Mouse (Mus musculus) gastrocnemius, adult 2 months (tissue): ENCODE measurements around the gene Ube2q1. TPM values are rescaled to one million over a fixed set of nuclear protein-coding genes. Genes with fewer than 3 reads are reported as not detected.

Source experiments
- DNase-seq: peaks from one replicate; pipeline ENCODE4 v3.0.0; 2022
- H3K27ac ChIP-seq: fragments of 200-600 bp; 2 replicates; pipeline ENCODE4 v1.8.1; 2022; ENCODE audit warnings: mild to moderate bottlenecking
- H3K4me3 ChIP-seq: fragments of 200-600 bp; 2 replicates; pipeline ENCODE4 v1.8.1; 2022; ENCODE audit warnings: mild to moderate bottlenecking, moderate library complexity
- CTCF ChIP-seq: fragments of 200-600 bp; IDR thresholded peaks from 2 replicates; pipeline ENCODE4 v1.8.1; 2022; ENCODE audit warnings: antibody characterized with exemption, mild to moderate bottlenecking, moderate library complexity
- intact Hi-C: fragments of 180-260 bp; cut with DNase I; formaldehyde crosslinking; loops from one replicate; pipeline ENCODE4 v1.15.1; 2025
- total RNA-seq, 2 experiments: library from RNA; stranded (reverse); gene quantifications; 2 replicates each; pipeline ENCODE4 v1.2.3; 2021

The Ube2q1 gene
- total RNA-seq, 2 experiments from 2014 or later: 14.2 to 15.9 TPM

DNA sequence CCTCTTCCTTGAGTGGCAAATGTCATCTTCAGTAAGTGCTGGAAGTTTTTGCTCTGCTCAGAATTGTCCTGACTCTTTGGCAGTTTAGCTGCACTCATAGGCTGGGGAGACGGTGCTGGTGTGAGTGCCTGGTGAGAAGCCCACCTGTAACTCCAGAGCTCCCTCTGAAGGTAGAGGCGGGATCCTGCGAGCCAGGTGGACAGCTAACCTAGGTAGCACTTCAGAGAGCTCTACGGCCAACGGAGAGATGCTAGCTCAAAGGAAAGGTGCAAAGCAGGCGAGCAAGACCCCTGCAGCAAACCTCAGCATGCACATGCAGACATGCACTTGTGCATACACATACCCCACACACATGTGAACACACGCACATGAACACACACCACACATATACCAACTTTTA is 40.6 kb downstream of the Ube2q1 start:
- DNase-seq: no peak
- H3K4me3 ChIP-seq: no peak overlapping the region
- intact Hi-C loops: no loop called here
- H3K27ac ChIP-seq: no peak overlapping the region
- no peak for TF ChIP-seq CTCF

DNA sequence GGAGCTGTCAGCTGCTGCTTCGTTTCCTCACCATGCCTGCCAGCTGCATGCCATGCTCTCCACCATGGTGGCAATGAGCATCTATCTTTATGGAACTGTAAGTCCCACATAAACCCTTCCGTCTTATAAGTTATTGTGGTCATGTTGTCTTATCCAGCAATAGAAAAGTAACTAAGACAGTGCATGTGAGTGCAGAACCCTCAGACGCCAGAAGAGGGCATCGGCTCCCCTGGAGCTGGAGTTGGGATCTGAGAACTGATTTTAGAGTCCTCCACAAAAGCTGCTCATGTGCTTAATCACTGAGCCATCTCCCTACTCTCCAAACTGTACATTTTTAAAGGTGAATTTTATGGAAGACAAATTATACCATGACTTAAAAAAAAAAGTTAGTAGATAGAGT is 43.6 kb downstream of the Ube2q1 start:
- intact Hi-C loops: loop anchor here (2.0 kb wide), 1 partner anchor 42 kb away; no protein-coding TSS in a partner anchor
- H3K27ac ChIP-seq: no peak overlapping the region
- no peak overlapping the region for H3K4me3 ChIP-seq
- peak; percentile 62 for DNase-seq
- TF ChIP-seq CTCF: peak; percentile 66

DNA sequence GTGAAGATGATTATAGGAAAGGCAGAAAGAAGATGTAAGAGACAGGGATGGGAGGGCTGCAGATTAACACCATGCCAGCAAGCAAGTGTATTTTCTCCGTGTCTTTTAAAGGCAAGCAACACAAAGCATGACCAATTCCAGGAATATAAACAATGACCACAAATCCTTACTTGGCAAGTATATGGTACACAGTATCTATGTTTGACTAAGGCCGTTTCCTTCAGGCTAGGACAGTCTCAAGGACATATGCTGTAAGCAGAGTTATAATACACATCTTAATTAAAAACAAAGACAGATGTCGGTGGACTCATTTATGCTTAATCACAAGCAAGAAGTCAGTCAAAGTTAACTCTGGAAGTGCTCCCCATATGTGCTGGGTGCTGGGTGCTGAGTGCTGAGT is 45.2 kb downstream of the Ube2q1 start:
- no peak for TF ChIP-seq CTCF
- Histone ChIP-seq H3K4me3 (no peak overlapping the region), H3K27ac (no peak overlapping the region)
- intact Hi-C loops: no loop called here
- no peak for DNase-seq

DNA sequence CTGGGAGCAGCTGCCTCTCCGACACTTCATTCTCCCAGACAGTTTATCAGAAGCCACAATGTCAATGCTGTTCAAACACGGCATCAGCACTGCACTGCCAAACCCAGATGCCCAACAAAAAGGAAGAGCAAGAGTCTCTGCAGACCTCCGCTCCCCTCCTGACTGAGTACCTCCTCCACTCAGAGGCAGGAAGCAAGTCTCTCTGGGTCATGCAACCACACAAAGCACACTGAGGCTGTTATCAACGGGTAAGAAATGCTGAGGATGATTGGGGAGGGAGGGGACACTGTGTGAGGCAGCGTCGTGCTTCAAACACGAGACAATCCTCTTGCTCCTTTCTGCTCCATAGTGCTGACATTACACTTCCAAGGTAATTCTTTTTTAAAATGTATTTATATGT is 46.5 kb downstream of the Ube2q1 start:
- Histone ChIP-seq H3K27ac (no peak overlapping the region), H3K4me3 (no peak overlapping the region)
- no peak for TF ChIP-seq CTCF
- DNase-seq: no peak
- intact Hi-C loops: no loop called here

DNA sequence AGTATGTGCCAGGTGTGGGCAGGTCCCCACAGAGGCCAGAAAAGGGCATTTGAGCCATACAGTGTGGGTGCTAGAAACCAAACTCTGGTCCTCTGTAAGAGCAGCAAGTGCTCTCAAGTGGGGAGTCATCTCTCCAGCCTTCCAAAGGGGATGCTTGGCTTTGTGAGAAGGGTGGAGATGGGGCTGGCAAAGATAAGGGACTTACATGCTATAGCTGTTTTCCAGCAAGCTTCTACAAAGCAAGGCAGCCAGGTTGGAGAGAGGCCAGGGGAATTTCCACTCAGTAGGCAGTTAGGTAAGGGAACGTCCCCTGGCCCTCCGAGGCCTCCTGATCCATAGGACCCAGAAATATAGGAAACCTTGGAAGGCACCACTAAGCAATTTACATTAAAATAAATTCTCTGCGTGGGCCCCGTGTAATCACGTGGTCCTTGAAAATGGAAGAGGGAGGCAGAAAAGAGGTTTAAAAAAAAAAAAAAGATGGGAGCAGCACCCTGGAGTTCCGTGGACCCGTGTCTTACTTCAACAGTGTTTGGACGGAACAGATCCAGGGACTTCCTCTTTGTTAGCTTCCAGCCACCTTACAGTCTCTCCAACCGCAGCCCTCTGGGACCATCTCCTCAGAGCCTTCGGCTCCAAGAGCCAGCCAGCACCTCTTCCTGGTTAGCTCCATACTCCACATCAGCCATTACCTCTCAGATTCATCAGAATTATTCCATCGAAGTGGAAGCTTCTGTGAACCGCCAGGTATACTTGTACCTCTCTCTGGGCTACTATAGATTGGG is 47.1 kb downstream of the Ube2q1 start:
- Histone ChIP-seq H3K4me3 (no peak overlapping the region), H3K27ac (no peak overlapping the region)
- no peak for DNase-seq
- intact Hi-C loops: no loop called here
- TF ChIP-seq CTCF: no peak

DNA sequence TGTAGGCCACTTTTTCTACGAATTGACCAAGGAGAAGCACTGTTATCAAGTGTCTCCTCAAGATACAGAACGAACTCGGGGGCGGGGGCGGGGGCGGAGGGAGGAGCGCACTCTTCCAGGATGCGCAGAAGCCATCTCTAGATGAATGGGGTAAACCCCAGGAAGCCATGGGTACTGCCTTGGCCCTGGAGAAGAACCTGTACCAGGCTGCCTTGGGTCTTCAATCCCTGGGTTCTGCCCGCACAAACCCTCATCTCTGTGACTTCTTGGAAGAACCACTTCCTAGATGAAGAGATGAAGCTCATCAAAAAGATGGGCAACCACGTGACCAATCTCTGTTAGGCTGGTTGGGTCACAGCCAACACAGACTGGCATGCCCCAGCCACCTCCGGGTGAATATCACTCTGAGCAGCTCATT is 47.7 kb downstream of the Ube2q1 start:
- DNase-seq: no peak
- H3K4me3 ChIP-seq: no peak overlapping the region
- TF ChIP-seq CTCF: no peak
- H3K27ac ChIP-seq: no peak overlapping the region
- intact Hi-C loops: no loop called here

- Histone ChIP-seq H3K27ac (no peak overlapping the region), H3K4me3 (no peak overlapping the region)
- intact Hi-C loops: no loop called here
- no peak for TF ChIP-seq CTCF
- DNase-seq: no peak
Observed at GRCm38 (mm10) chr3:89821548-89822480, 48.4 kb downstream of the Ube2q1 start.

DNA sequence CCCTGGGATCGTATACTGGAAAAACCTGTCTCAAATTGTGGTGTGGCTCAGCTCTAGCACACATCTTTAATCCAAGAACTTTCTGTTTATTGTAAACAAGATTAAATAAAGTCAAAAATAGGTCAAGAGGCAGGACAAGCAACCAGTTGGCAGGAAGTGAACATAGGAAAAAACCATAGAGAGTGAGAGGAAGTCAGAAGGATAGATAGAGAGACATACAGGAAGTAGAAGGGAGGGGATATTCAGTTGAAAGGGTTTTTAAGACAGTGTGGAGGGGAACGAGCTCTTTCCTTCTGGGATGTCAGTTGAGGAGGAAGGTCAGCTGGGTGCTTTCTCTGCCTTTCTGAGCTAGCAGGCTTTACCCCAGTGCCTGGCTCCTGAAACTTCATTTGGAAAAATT is 50.2 kb downstream of the Ube2q1 start:
- intact Hi-C loops: no loop called here

GRCm38 (mm10) chr3:89826295-89826694 is 52.9 kb downstream of the Ube2q1 start:
- TF ChIP-seq CTCF: no peak
- no peak overlapping the region for H3K27ac ChIP-seq
- intact Hi-C loops: no loop called here
- no peak for DNase-seq
- no peak overlapping the region for H3K4me3 ChIP-seq

More for the DNA sequence above, 50.2 kb downstream of the Ube2q1 start:
- no peak for DNase-seq
- Histone ChIP-seq H3K4me3 (no peak overlapping the region), H3K27ac (no peak overlapping the region)
- TF ChIP-seq CTCF: no peak

DNA sequence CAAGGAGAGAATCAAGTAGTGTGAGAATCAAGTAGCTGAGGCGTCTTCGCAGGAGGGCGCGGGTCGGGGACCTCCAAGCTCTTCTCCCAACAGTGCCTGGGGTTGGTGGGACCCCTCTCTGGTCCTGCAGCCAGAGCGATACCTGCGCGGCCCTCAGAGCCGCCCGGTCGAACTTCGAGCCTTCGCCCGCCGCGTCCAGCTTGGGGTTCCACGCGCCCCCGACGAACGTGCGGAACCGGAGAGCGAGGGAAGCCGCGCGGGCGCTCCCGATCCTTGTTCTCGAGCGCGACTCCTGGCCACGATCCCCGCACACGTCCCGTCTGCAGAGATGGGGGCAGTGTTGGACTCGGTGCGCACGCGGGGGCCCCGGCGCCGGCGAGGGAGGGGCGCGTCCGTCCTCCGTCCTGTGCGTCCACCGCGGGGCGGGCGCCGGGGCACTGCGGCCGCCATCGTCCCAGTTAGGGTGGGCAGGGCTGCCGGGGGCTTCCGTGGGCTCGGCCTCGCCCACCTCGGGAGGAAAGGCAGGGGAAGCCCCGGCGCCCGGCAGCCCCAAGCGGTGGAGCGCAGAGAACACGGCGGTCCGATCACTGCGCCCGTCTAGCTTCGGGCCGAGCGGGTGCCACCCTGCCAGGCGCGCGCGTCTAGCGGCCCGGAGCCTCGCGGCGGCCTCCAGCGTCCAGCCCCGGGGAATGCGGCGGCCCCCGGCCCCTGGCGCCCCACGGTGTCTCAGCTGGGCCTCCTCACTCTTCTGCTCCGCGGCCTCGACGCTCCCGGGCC is 57.6 kb downstream of the Ube2q1 start, which contains the start of gene She:
She (plus strand) TSS at position 556 of the 777 bp plus-strand sequence.
- peak within 1 kb of the TSS; percentile 75 for H3K4me3 ChIP-seq
- H3K27ac ChIP-seq: peak within 1 kb of the TSS; percentile 85
- peak; percentile 2; the same call in 1 of the 2 replicates for TF ChIP-seq CTCF
- intact Hi-C loops: no loop called here
- DNase-seq: peak; percentile 59

Other genes with a start within 250 kb of the Ube2q1 start
- gene Adar, start 58.6 kb upstream of the Ube2q1 start, total RNA-seq: 1 to 10 TPM; 3.0 to 3.4 TPM
- under 1 TPM; 0.08 to 0.11 TPM for gene Chrnb2, start 9.0 kb upstream of the Ube2q1 start, total RNA-seq
- 1 to 10 TPM; 4.1 to 5.1 TPM for gene She, start 57.8 kb downstream of the Ube2q1 start, total RNA-seq
- gene Il6ra, start 139.6 kb downstream of the Ube2q1 start, total RNA-seq: 1 to 10 TPM; 4.3 to 6.4 TPM
- 1 to 10 TPM; 6.0 to 9.8 TPM for gene Atp8b2, start 189.9 kb downstream of the Ube2q1 start, total RNA-seq
- gene Hax1, start 225.2 kb downstream of the Ube2q1 start, total RNA-seq: 10 to 100 TPM; 52.2 to 57.7 TPM